ENCODE assay signal across 8 mouse cellular contexts in genomic region chr2:167661270-167662203, GRCm38 (mm10). TPM values are rescaled to one million over a fixed set of nuclear protein-coding genes. Genes with fewer than 3 reads are reported as not detected.
DNase-seq lines count a peak whose midpoint lies in the region; ATAC-seq and TF ChIP-seq lines count a peak whose summit lies in the region.

Gene Gm20431 (minus strand): TSS chr2:167661496.

- no peaks in the 10 kb centered on the region for H3K27me3 ChIP-seq in embryonic facial prominence, embryonic 15.5 days
- H3K27me3 ChIP-seq in limb, embryonic 15.5 days: no peaks in the 10 kb centered on the region
- H3K27me3 ChIP-seq in midbrain, postnatal 0 days (ENCODE audit: insufficient read depth, low read length): no peaks in the 10 kb centered on the region

- TF ChIP-seq CTCF in bone marrow, adult 2 months (IDR thresholded peaks at IDR 0.05; ENCODE audit: control insufficient read depth, insufficient read depth, low read length): no peak
- 0 out of 2 replicates have a peak, but pooled peaks have one; percentile 5 for TF ChIP-seq CTCF in midbrain, postnatal 0 days (IDR thresholded peaks at IDR 0.05)

- peak within 1 kb of the TSS; percentile 61 for H3K9ac ChIP-seq in embryonic facial prominence, embryonic 15.5 days
- peak within 1 kb of the TSS; percentile 89 for H3K9ac ChIP-seq in limb, embryonic 15.5 days
- peak within 1 kb of the TSS; percentile 81 for H3K9ac ChIP-seq in midbrain, postnatal 0 days (replicated peaks; ENCODE audit: low read length, poor library complexity, severe bottlenecking)

- H3K27ac ChIP-seq in bone marrow, adult 2 months (ENCODE audit: control insufficient read depth, insufficient read depth, low read depth, low read length, poor library complexity): peak within 1 kb of the TSS; percentile 78
- peak within 1 kb of the TSS; percentile 48 for H3K27ac ChIP-seq in embryonic facial prominence, embryonic 15.5 days (replicated peaks)
- peak within 1 kb of the TSS; percentile 78 for H3K27ac ChIP-seq in limb, embryonic 15.5 days
- H3K27ac ChIP-seq in midbrain, postnatal 0 days (ENCODE audit: low read depth, low read length): peak within 1 kb of the TSS; percentile 72

- H3K4me1 ChIP-seq in bone marrow, adult 2 months (ENCODE audit: control insufficient read depth, insufficient read depth, low read length): peaks cover 8% of the 10 kb centered on the region; the same call in 1 of the 2 replicates
- peaks cover 44% of the 10 kb centered on the region for H3K4me1 ChIP-seq in embryonic facial prominence, embryonic 15.5 days
- H3K4me1 ChIP-seq in limb, embryonic 15.5 days: peaks cover 44% of the 10 kb centered on the region
- peaks cover 11% of the 10 kb centered on the region for H3K4me1 ChIP-seq in midbrain, postnatal 0 days (ENCODE audit: insufficient read depth, low read length)

- peak within 1 kb of the TSS; percentile 75 for H3K4me2 ChIP-seq in embryonic facial prominence, embryonic 15.5 days (replicated peaks)
- peak within 1 kb of the TSS; percentile 88 for H3K4me2 ChIP-seq in limb, embryonic 15.5 days
- H3K4me2 ChIP-seq in midbrain, postnatal 0 days (ENCODE audit: low read depth, low read length, poor library complexity, severe bottlenecking): peak within 1 kb of the TSS; percentile 94

- H3K4me3 ChIP-seq in bone marrow, adult 2 months (replicated peaks; ENCODE audit: control insufficient read depth, low read depth, low read length): peak within 1 kb of the TSS; percentile 89
- peak within 1 kb of the TSS; percentile 68 for H3K4me3 ChIP-seq in embryonic facial prominence, embryonic 15.5 days (replicated peaks)
- peak within 1 kb of the TSS; percentile 96 for H3K4me3 ChIP-seq in limb, embryonic 15.5 days
- peak within 1 kb of the TSS; percentile 78 for H3K4me3 ChIP-seq in midbrain, postnatal 0 days (ENCODE audit: low read depth, low read length)

- no peaks in the 10 kb centered on the region for H3K9me3 ChIP-seq in embryonic facial prominence, embryonic 15.5 days (replicated peaks)
- H3K9me3 ChIP-seq in limb, embryonic 15.5 days: no peaks in the 10 kb centered on the region
- no peaks in the 10 kb centered on the region for H3K9me3 ChIP-seq in midbrain, postnatal 0 days (ENCODE audit: low read length)

- peak; percentile 93 for ATAC-seq in embryonic facial prominence, embryonic 15.5 days (ENCODE audit: insufficient number of reproducible peaks, low FRiP score, low TSS enrichment, low read depth)
- peak; percentile 91 for ATAC-seq in limb, embryonic 15.5 days (ENCODE audit: insufficient number of reproducible peaks, low FRiP score, low TSS enrichment, low read depth)
- ATAC-seq in midbrain, postnatal 0 days (ENCODE audit: low FRiP score): peak; percentile 94

- peak; percentile 83 for TF ChIP-seq POLR2A in bone marrow, adult 2 months (IDR thresholded peaks at IDR 0.05; ENCODE audit: borderline replicate concordance, control insufficient read depth, low read depth, low read length)

- DNase-seq in A20 (ENCODE audit: low read depth, low spot score): peak; percentile 96
- peak; percentile 90 for DNase-seq in heart, adult 8-10 months (ENCODE audit: low spot score)
- DNase-seq in kidney, adult 8-10 months: peak; percentile 93 to 94
- DNase-seq in midbrain, postnatal 0 days (ENCODE audit: low spot score): peak; percentile 96
- peak; percentile 92 to 98 for DNase-seq in spleen, postnatal 10 days (ENCODE audit: low spot score in 2 of 2)

- WGBS in bone marrow, adult 2 months: 3% methylated on average over 110 of the region's 110 CpGs
- WGBS in embryonic facial prominence, embryonic 15.5 days: under 1% methylated on average over 106 of the region's 110 CpGs
- WGBS in limb, embryonic 15.5 days: under 1% methylated on average over 110 of the region's 110 CpGs
- under 1% methylated on average over 95 of the region's 110 CpGs for WGBS in midbrain, postnatal 0 days

- no peaks in the 10 kb centered on the region for H3K36me3 ChIP-seq in embryonic facial prominence, embryonic 15.5 days
- H3K36me3 ChIP-seq in limb, embryonic 15.5 days: no peaks in the 10 kb centered on the region
- 0 out of 2 replicates have a peak, but pooled peaks cover 3% of the 10 kb centered on the region for H3K36me3 ChIP-seq in midbrain, postnatal 0 days (ENCODE audit: insufficient read depth, low read length)

RNA-seq across cellular contexts. Expression of gene Gm20431, which starts in this region (rescaled TPM):
- polyA plus RNA-seq in bone marrow, adult 2 months (2011; ENCODE audit: insufficient read depth, insufficient read length, low replicate concordance, missing spikeins): not detected in 2 replicates
- 6.1 and 10.0 TPM in 2 replicates for polyA plus RNA-seq in embryonic facial prominence, embryonic 15.5 days (2015; fragmentation: Nextera tagmentation; extraction: Ambion mirVana)
- total RNA-seq in heart, adult 8-10 months (2022): 10 to 100 TPM; 15.3 to 19.4 (median 18.2) TPM
- 3.9 and 9.4 TPM in 2 replicates for polyA plus RNA-seq in limb, embryonic 15.5 days (2015; fragmentation: Nextera tagmentation; extraction: Ambion mirVana)
- not detected in 2 replicates for total RNA-seq in midbrain, postnatal 0 days (2014; rRNA removed)
- 11.2 and 12.0 TPM in 2 replicates for polyA plus RNA-seq in midbrain, postnatal 0 days (2015; fragmentation: Nextera tagmentation; extraction: Ambion mirVana)

Comparison
In these comparisons a context has a peak if more than half of its experiments do, and no peak if none do; other contexts are left out.
1. Peak in every context shown above with its lines: DNase-seq, ATAC-seq, H3K4me3 ChIP-seq and H3K27ac ChIP-seq.
2. RNA of gene Gm20431 (total RNA-seq): 15.3 to 19.4 TPM in heart, adult 8-10 months; not detected in midbrain, postnatal 0 days; every median in the first group is over 10 times any median in the second.